Mouse (Mus musculus) cerebellum, adult 2 months (tissue): Measurements from ENCODE around the gene Ptcd2. TPM values are rescaled to one million over a fixed set of nuclear protein-coding genes. Genes with fewer than 3 reads are reported as not detected.
"Not testable (repeated sequence)": the region's sequence is repeated elsewhere in the genome, so short reads cannot be mapped to it uniquely, and the experiment has no call there.

Experiments used
- DNase-seq, 2 experiments: peaks; one replicate each; pipeline ENCODE4 v3.0.0; 2021
- H3K27ac ChIP-seq: fragments of 200-500 bp; 2 replicates; pipeline ENCODE4 v1.5.1; 2012; ENCODE audit warnings: low read length, control low read depth, inconsistent platforms; ENCODE audit not compliant: insufficient read depth
- H3K27me3 ChIP-seq: fragments of 200-500 bp; 2 replicates; pipeline ENCODE4 v1.6.1; 2012; ENCODE audit warnings: inconsistent platforms, mild to moderate bottlenecking, low read length, moderate library complexity; ENCODE audit not compliant: control insufficient read depth, insufficient read depth
- H3K4me1 ChIP-seq: fragments of 200-500 bp; 2 replicates; pipeline ENCODE4 v1.6.1; 2011; ENCODE audit warnings: low read length; ENCODE audit not compliant: control insufficient read depth, insufficient read depth
- H3K4me3 ChIP-seq: fragments of 200-500 bp; replicated peaks from 2 replicates; pipeline ENCODE3; 2011; ENCODE audit warnings: mild to moderate bottlenecking, low read depth, low read length, control low read depth; ENCODE audit not compliant: insufficient read depth
- CTCF ChIP-seq: fragments of 200-500 bp; IDR thresholded peaks from 2 replicates; pipeline ENCODE4 v1.5.1; 2011; ENCODE audit warnings: low read depth, mild to moderate bottlenecking, control low read depth, low read length, moderate library complexity, borderline replicate concordance; ENCODE audit not compliant: insufficient read depth
- POLR2A ChIP-seq: fragments of 200-500 bp; IDR thresholded peaks from 2 replicates; pipeline ENCODE4 v1.6.1; 2011; ENCODE audit warnings: low read length, control low read depth, borderline replicate concordance; ENCODE audit not compliant: insufficient read depth
- WGBS: fragments of 180-500 bp; shearing (Covaris S2); methylation state at CpG from one replicate; pipeline ENCODE4 v1.1.7; 2018; 5-methylcytosine and 5-hydroxymethylcytosine counted together
- polyA plus RNA-seq: library from polyadenylated mRNA; depleted of rRNA; stranded (reverse); fragments of >200 nt; gene quantifications from 2 replicates; pipeline ENCODE4 v1.2.3, GENCODE M21; 2012

The Ptcd2 gene
- polyA plus RNA-seq, 1 experiment = 38.5 TPM

DNA sequence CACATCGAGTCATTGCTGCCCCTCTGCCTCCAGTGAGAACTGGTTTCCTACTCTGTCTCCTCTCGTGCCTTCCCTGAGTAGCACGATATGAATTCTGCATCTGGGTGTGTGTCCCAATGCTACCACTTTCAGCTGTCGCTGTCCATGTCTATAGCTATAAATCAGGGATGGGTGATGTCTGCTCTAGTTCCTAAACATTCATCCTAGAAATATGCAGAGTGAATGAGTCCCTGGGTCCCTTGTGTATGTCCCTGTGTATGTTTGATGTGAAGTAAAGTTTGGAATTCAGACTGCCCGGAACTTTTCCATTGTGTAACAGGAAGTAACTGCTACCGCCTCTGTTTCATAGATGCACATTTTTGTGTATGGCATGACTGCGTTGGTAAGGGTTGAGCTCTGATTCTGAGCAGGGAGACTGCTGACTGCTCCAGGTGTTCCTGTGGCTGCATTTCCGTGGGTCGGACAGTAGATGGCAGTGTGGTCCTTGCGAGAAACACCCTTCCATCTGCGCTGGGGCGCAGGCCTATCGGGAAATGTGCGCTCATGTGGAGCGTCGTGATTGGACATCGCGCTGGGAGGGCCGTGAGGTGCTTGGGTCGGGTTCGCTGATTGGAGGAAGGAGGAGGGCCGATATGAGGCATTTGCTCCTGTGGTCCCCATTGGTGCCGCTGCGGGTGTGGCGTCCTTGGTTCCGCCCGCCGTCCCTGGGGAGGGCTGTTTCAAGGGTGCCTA is 8.4 kb upstream of the Ptcd2 start:
- H3K4me3 ChIP-seq = peak overlapping the region; percentile 52
- TF ChIP-seq CTCF (peak; percentile 100), POLR2A (no peak)
- peak; percentile 94 to 98 for DNase-seq
- H3K27me3 ChIP-seq = no peaks in the 10 kb centered on the region
- WGBS = 11% methylated on average over 28 of the region's 28 CpGs
- no peaks in the 10 kb centered on the region for H3K4me1 ChIP-seq
- no peak overlapping the region for H3K27ac ChIP-seq

DNA sequence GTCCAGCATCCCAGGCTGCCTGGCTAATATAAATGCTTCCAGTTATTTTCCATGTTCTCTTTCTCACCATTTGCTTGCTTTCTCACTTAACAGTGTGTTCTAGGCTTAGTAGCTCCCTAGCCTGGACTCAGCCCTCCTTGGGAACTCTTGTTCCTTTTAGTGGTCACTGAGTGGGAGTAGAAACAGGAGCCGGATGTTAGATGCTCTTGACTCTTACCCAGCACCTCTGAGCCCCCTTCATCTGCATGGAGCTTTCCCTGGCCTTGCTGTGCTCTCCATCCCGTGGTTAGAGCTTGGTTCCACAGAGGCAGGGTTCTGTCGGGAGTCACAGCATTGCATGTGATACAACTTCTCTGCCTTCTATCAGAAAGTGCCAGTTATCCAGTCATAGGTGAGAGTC is 7.1 kb upstream of the Ptcd2 start:
- Histone ChIP-seq H3K4me1 (no peaks in the 10 kb centered on the region), H3K4me3 (no peak overlapping the region), H3K27me3 (no peaks in the 10 kb centered on the region), H3K27ac (no peak overlapping the region)
- TF ChIP-seq CTCF (no peak), POLR2A (no peak)
- WGBS = 79% methylated on average over 3 of the region's 3 CpGs
- no peak for DNase-seq

DNA sequence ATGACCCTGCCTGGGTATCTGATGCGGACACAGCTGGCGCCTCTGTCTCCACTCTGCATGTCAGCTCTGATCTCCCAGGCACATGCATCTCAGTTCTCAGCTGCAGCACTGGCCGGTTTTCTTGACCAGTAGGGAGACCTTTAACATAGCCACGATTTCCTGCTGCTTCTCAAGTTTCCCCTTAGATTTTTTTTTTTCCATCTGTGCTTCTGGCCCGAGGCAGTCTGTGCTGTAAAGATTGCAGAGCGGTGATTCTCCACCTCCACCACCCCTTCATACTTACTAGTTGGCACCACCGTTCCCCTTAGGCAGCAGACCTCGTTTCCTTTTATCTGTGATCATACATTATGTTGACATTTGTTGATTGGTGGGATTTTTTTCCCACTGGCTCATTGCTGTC is 6.7 kb upstream of the Ptcd2 start:
- Histone ChIP-seq H3K27me3 (no peaks in the 10 kb centered on the region), H3K4me1 (no peaks in the 10 kb centered on the region), H3K27ac (no peak overlapping the region), H3K4me3 (no peak overlapping the region)
- 79% methylated on average over 8 of the region's 8 CpGs for WGBS
- TF ChIP-seq CTCF (no peak), POLR2A (no peak)
- DNase-seq = no peak

DNA sequence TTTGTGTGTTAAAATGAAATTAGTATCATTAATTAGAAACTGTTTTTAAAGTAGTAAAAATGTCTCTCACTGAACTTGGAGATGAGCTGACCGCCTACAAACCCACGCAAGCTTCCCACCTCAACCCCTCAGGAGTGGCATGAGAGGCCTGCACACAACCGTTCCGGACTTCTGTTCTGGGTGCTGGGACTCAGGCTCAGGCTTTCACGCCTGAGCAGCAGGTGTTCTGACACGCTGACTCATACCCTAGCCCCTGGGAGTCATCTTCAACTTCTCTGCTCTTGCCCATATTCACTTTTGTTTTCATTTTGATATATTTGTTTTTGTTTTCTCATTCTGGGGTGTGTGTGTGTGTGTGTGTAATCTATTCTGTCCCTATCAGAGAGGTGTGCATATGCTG is 5.5 kb upstream of the Ptcd2 start:
- Histone ChIP-seq H3K4me3 (no peak overlapping the region), H3K27ac (no peak overlapping the region), H3K27me3 (no peaks in the 10 kb centered on the region), H3K4me1 (no peaks in the 10 kb centered on the region)
- DNase-seq = no peak
- 83% methylated on average over 6 of the region's 6 CpGs for WGBS
- TF ChIP-seq CTCF (no peak), POLR2A (no peak)

DNA sequence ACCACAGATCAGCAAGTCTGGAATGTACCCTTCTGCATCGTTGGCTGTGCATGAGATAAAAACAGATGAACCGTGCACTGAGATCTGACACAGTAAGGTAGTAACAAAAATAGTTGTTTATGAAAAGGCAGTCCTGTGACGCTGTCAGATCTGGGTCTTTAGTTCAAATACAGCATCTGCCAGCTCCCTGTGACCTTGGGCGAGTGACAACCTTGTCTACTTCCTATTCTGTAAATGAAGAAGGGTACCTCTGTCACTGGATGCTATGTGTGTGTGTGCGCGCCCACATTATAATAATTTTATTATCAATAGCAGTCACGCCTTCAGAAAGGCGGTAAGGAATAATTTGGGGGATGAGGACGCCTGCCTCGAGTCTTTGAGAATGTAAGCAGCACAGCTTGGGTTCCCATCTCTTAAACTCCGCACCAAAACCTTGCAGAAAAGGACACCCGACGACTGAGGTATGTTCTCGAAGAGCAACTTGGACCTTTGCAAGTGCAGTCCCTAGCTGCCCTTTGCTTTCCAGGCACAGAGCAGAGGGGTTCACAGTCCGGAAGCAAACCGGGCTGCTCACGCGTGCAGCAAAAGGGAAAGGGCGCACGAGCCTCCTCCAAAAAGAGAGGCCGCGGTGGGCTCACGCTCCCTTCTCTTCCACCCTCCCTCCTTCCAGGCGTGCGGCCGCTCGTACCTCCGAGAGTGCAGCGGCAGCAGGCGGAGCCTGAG is 468 bp downstream of the Ptcd2 start:
- H3K27me3 ChIP-seq = no peaks in the 10 kb centered on the region
- H3K27ac ChIP-seq = peak overlapping the region; percentile 78
- H3K4me3 ChIP-seq = peak overlapping the region; percentile 81
- 1% methylated on average over 30 of the region's 30 CpGs for WGBS
- no peak for DNase-seq
- H3K4me1 ChIP-seq = no peaks in the 10 kb centered on the region
- TF ChIP-seq CTCF (no peak), POLR2A (no peak)

DNA sequence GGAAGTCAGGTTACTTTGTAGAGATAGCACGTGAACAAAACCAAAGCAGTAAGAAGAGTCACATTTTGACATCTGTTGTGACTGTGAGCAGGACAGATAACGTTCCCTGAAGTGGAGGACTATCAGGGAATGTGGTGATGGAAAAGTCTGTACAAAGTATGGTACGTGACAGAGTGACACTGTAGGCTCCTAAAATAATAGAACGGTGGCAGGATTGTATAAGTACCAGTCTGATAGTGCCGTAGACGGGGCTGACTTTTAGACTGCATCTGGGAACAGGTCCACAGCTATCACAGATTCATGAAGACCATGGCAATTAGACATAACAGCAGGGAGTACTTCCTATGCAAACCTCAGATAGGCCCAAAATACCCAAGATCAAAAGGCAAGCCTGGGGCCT is 3.0 kb downstream of the Ptcd2 start:
- H3K4me3 ChIP-seq = no peak overlapping the region
- no peaks in the 10 kb centered on the region for H3K27me3 ChIP-seq
- DNase-seq = no peak
- TF ChIP-seq POLR2A (no peak), CTCF (no peak)
- no peaks in the 10 kb centered on the region for H3K4me1 ChIP-seq
- 95% methylated on average over 6 of the region's 6 CpGs for WGBS
- no peak overlapping the region for H3K27ac ChIP-seq

DNA sequence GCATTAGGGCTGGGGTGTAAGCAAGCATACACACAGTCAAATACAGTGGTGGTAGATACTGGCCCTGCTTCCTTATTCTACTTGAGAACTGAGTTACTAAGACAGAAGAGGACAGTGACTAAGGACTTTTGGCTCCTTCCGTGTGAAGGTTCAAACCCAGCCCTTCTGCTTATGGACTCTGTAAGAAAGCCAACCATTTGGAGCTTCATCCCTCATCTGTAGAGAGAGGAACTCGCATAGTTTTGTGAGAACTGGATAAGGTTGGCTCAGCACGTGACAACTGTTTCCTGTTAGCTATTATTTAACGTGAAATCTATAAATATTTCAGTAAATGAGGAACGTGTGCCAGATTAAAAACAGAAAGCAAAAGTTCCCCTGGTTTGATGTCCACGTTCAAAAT is 7.0 kb downstream of the Ptcd2 start:
- no peak for DNase-seq
- Histone ChIP-seq H3K4me3 (no peak overlapping the region), H3K4me1 (no peaks in the 10 kb centered on the region), H3K27me3 (no peaks in the 10 kb centered on the region), H3K27ac (no peak overlapping the region)
- WGBS = 89% methylated on average over 6 of the region's 6 CpGs
- TF ChIP-seq POLR2A = no peak
- TF ChIP-seq CTCF = no peak

DNA sequence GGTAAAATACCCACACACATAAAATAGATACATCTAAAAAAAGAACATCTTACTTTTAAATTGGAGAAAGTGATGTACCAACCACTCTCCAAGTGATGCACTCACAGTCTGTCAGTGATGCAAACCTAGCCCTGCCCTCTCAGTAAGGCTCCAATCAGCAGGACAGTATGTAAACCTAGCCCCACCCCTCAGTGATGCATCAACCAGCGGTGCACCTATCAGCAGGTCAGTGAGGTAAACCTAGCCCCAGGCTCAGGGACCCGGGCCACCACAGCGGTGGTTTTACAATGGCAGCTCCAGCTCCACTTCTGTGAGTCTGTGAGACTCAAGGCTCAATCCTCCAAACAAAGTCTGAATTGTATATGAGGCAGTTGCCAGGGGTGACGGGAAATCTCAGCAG is 13.2 kb downstream of the Ptcd2 start:
- Histone ChIP-seq H3K27ac (no peak overlapping the region), H3K4me1 (no peaks in the 10 kb centered on the region), H3K27me3 (no peaks in the 10 kb centered on the region), H3K4me3 (no peak overlapping the region)
- no peak for DNase-seq
- WGBS = 78% methylated on average over 4 of the region's 4 CpGs
- TF ChIP-seq CTCF (no peak), POLR2A (no peak)

DNA sequence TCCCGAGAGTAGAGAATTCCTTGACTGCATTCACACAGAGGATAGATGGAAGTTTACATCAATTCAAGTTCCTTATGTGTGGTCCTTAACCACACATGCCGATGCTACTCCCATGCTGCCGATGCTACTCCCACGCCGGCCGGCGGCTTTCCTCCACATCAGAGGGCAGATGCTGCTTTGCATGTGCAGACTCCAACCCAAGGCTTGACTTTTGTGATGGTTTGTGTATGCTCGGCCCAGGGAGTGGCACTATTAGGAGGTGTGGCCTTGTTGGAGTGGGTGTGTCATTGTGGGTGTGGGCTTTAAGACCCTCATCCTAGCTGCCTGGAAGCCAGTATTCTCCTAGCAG is 20.2 kb downstream of the Ptcd2 start:
- H3K4me3 ChIP-seq = not testable (repeated sequence)
- 88% methylated on average over 8 of the region's 8 CpGs for WGBS

More for the DNA sequence above, 20.2 kb downstream of the Ptcd2 start:
- not testable (repeated sequence) for H3K4me1 ChIP-seq, H3K27ac ChIP-seq, DNase-seq, H3K27me3 ChIP-seq
